Comparison of ENCODE assay signal across 19 mouse cellular contexts in the genomic region with DNA sequence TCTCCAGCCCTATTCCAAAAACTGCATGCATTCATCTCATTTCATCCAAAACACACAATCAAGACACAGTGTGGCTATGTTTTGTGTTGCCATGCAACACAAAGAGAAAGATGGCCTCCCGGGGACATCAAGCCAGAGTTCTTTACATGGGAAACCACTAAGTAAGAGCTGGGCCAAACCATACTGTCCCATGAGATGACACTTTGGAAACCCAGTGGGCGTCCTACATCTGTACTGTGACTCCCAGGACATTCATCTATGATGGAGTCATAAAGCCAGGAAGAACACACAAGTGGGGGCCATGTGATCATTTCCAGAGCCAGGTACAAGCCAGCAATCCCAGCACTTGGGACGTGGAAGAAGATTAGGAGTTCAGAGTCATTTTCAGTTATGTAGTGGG.
"Had no signal": no experiment of that assay in that cellular context is flagged by ENCODE, and none has a peak within 500 bp of the region (broad histone marks: within the 10 kb centered on the region; RNA-seq: fewer than 3 reads in every experiment).

No protein-coding gene starts in this region.

- ATAC-seq: midbrain, embryonic 16.5 days had no signal

- H3K27me3 ChIP-seq: lung, embryonic 15.5 days; midbrain, embryonic 12.5 days; neural tube, embryonic 13.5 days; neural tube, embryonic 15.5 days had no signal

- H3K9me3 ChIP-seq: lung, embryonic 15.5 days; midbrain, embryonic 10.5 days; midbrain, embryonic 12.5 days; neural tube, embryonic 13.5 days; neural tube, embryonic 15.5 days had no signal

- H3K27ac ChIP-seq: lung, embryonic 15.5 days; midbrain, embryonic 10.5 days; midbrain, embryonic 12.5 days; neural tube, embryonic 13.5 days; neural tube, embryonic 15.5 days had no signal

- H3K4me1 ChIP-seq: lung, embryonic 15.5 days; midbrain, embryonic 12.5 days had no signal

- DNase-seq: lung, adult 2 months; lung, postnatal 10 days; lung, postnatal 4 days; midbrain, embryonic 14.5 days; retina, postnatal 1 day; right cerebral cortex, adult 18-20 months; right cerebral cortex, postnatal 25 days; right cerebral cortex, postnatal 4 days; spleen, adult 18-20 months; thymus, adult 18-20 months; thymus, postnatal 14 days; thymus, postnatal 36 days had no signal

- H3K9ac ChIP-seq: lung, embryonic 15.5 days; midbrain, embryonic 12.5 days; neural tube, embryonic 13.5 days; neural tube, embryonic 15.5 days had no signal

- H3K4me2 ChIP-seq: lung, embryonic 15.5 days; midbrain, embryonic 12.5 days; neural tube, embryonic 13.5 days; neural tube, embryonic 15.5 days had no signal

- H3K36me3 ChIP-seq: lung, embryonic 15.5 days; midbrain, embryonic 10.5 days; midbrain, embryonic 12.5 days; neural tube, embryonic 13.5 days; neural tube, embryonic 15.5 days had no signal

- H3K4me3 ChIP-seq: lung, embryonic 15.5 days; midbrain, embryonic 10.5 days; midbrain, embryonic 12.5 days; myocyte; neural tube, embryonic 13.5 days; neural tube, embryonic 15.5 days had no signal
